Mouse (Mus musculus): ENCODE measurements around the gene Tmem95. TPM values are rescaled to one million over a fixed set of nuclear protein-coding genes. Genes with fewer than 3 reads are reported as not detected.

Gene Tmem95
- not detected in 2 replicates for polyA plus RNA-seq (2012; rRNA removed)

DNA sequence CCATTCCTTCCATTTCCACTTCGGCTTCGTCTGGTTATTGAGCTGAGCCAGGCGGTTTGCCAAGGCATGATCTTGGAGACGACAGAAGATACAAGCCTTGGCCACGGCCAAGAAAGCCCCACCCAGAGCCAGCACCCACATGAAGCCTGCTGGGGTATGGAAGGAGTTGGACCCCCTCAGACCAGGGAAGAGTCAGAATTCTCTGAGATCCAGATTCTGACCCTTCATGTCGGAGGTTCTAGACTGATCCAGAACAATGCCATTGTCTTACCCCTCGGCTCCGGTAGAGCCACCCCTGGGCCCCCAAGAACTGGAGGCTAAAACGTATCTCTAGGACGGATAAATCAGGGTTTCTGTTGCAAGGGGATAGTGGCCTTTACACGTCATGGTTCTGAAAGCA is at the start of gene Tmem95:
Gene Tmem95 (minus strand): TSS at position 141 of the 400 bp plus-strand sequence.

DNA sequence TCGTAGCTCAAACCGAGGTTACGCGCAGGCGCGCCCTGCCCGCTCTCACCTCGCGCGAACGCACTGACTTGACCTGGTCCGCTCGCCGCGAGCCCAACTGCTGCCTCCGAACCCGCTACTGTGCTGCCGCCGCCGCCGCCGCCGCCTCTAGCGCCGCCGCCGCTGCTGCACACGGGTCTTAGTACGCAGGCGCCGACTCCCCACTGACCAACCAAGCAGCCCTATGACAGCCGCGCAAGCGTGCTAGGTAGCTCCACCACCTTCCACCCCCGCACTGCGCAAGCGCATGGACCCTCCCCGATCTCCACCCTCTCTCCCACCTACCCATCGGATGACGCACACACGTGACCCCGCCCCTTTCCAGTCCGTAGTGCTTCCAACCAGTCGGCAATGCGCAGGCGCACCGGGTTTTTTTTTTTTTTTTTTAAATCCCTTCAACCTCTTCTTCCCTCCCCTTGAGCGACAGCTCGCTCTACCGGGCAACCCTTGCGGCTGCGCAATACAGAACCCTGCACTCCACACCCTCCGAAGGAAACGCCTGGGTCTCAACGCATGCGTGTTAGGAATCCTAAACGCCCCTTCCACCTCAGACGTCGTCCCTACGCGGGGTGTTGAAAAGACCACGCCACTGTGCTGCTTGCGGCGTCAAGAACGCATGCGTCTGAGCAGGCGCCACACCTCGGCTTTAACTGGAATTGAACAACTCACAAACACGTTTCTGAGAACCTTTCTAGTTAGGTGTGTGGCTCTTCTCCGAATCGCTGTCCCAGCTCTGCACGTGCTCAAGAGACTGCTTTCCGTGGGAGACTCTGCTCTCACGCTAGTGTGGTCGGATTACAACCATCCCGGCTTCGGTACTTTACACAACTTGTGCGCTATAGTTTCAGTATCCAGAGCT is 43.5 kb upstream of the Tmem95 start, which contains the start of gene Eif5a:
Gene Eif5a (minus strand): TSS at position 845 of the 898 bp plus-strand sequence.

DNA sequence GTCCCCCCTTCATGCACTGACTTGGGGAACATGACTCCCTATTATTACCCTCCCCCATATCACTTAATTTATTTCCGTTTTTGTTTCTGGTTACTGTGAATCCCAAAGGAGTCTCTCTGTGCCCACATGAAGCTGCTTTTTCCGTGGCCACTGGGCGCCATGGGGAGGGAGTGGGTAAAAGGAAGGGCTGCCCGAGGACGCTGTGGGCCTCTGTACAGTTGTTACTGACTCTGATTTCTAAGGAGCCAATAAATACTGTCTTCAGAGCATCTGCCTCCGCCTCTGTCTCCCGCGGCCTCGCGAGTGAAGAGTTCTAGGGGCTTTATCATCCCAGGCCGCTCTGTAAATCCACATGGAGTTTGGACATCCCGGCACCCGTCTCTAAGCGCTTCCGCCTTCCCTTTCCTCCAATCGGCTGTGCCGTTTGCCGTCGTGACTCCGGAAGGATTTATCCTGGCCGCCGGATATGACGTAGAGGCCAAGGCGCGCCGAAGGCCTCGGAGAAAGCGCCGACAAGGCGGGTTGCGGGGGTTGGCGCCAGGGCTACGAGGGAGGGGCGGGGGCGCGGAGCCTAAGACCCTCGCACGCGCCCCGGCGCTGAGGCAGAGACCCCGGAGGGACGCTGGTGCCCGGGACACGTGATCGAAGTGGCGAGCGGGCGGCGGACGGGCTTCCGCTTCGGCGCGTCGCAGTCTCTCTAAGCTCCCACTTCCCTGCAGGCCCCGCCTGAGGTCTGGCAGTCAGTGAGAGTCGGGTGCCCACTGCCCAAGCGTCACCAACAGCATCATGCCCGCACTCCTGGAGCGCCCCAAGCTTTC is 35.9 kb upstream of the Tmem95 start, which contains the start of gene Gps2:
Gene Gps2 (plus strand): TSS at position 335 of the 818 bp plus-strand sequence.

DNA sequence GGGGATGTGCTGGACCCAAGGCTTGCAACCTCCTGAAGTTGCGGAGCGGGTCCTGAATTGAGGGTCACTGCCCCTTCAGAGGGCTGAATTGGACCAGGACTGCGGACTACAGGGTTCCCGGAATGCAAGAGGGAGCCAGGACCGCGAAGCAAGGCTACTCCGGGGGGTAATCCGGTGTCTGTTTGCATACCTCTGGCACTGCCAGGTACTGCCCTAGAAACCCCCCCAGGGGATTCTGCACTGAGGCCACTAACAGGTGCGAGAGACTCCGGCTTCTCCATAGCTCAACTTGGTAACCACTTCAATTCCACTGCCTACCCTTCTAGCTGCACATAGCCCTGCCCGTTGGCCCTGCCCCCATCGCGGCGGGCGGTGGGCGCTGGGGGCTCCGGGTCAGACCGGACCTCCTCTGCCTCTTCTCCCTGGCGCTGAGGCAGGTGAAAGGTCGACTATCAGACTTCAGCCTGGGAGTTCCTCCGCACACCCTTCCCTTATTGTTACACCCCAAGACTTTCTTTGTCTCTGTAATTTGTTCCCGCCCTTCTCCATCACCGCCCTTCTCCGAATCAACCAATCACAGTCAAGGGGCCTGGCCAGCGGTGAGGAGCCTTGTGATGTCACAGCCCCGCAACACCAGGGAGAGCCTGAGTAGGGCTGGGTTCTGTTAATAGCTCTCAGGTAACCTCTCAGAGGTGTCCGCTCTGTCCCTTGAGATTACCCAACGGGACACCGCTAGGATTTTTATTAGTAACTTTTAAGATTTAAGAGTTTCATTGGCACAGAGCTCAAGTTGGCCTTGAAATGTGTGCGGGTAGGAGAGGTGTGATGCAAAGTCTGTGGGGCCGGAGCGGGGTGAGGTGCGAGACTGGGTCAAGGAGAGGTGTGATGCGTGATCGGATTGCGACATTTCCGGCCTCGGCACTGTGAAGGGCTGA is 22.9 kb upstream of the Tmem95 start, which contains the start of the genes 2810408A11Rik and Neurl4:
Gene 2810408A11Rik (minus strand): TSS at position 517 of the 935 bp plus-strand sequence.
Gene Neurl4 (plus strand): TSS at position 602 of the 935 bp plus-strand sequence.

DNA sequence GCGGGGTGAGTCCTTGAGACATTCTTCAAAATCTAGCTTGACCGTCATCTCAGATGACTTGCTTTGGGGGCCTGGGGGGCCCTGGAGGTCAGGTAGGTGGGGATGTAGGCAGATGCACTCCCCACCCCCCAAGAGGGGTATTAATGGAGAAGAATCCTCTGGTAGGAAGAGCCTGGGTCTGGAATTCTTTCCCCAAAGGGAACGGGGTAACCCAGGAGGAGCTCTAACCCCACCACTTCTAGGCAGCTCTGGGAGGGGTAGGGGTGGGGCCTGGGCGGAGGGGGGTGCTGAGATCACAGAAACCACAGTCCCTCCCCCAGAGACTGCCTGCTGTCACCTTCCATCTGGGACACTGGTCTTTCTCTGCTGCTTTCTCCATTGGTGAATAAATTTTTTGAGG is 17.5 kb upstream of the Tmem95 start, which contains the start of gene Acap1:
Gene Acap1 (minus strand): TSS at position 249 of the 400 bp plus-strand sequence.

DNA sequence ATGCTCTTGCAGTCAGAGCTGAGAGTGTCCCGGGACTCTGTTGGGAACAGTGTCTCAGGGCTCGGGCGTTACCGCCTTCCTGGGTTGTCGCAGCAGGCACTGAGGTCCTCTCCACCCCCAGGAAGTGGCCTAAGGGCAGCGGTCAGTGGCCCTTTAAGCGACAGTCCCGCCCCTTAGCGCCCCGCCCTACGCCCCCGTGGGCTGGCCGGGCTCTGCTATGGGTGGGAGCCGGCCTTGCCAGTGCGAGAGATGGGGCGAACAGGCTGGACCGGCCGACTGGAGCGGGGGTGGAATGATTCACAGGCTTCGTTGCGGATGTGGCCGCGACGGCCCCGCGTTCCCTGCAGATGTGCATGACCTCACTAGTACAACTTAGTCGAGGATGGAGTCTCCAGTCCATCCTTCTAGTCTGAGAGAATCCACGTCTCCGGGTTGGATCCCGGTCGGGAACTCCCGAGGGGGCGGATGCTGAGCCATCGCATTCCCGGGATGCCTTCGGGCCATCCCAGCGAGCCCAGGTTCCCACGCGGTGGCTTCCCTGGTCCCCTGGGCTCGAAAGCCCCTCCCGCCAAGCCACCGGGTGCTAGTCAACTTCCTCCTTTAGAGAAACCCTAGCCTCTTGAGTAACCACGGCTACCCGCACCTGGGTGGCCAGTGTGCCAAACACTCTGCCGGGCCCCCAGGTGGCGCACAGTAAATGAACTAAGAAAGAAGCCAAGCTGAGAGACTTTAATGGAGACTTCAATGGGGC is 3.2 kb upstream of the Tmem95 start, which contains the start of gene Kctd11:
Gene Kctd11 (minus strand): TSS at position 554 of the 751 bp plus-strand sequence.

DNA sequence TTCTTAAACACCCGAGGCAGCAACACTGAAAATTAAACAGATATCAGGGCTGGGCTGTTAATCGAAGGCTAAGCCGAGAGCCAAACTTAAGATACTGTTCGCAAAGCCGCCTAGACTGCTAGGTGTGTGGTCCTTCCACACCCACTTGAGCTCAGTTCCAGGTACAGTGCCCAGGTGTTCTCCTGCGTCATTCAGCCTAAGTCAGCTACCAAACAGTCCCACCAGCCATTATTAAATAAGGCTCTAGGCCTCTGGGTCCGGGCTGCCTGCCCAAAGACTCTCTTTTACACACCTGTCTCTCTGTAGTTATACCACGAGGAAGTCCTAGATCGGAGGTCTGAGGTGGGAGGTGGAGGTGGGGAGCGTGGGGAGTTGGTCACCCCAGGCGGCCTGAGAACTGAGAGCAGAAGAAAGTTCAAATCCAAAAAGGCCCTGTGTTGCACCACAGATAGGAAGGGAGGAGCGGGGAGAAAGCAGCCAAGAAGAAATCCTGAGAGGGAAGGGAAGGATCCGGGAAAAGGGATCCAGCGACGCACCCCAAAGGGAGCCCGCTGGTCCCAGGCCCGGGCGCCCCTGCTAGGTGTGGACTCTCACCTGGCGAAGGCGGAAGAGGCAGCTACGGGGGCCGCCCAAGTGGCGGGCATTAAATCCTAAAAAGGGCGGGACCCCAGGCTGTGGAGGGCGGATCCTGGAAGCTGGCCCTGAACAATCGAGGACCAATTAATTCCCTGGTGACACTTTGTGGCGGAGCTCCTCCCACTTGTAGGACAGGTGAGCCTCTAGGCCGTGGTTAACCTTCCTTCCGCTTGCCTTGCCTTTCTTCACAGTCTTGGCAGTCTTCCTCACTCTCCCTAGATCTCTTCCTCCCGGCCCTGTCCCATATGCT is 19.5 kb downstream of the Tmem95 start, which contains the start of gene Tnk1:
Gene Tnk1 (minus strand): TSS at position 618 of the 886 bp plus-strand sequence.

DNA sequence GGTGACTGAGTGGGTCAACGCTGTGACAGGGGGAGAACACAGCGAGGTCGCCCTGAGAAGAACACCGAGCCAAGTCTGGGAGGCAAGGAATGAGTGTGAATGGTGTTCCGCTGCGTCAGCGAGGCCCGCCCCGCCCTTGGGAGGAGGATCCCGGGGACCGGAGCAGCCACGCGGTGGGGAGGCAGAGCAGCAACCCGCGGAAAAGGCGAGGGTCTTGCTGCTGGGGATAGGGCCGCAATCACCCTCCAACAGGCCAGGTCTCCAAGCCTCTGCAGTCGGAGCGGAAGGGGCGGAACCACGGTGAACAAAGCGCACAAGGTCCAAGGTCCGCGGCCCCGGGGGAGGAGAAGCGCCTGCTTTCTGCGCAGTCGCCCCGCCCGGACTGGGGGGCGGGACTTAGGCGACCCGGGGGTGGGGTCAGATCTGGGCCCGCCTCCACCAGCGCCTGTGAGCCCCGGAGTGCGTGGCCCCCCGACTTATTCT is 31.6 kb downstream of the Tmem95 start, which contains the start of gene Plscr3:
Gene Plscr3 (plus strand): TSS at position 179 of the 483 bp plus-strand sequence.

DNA sequence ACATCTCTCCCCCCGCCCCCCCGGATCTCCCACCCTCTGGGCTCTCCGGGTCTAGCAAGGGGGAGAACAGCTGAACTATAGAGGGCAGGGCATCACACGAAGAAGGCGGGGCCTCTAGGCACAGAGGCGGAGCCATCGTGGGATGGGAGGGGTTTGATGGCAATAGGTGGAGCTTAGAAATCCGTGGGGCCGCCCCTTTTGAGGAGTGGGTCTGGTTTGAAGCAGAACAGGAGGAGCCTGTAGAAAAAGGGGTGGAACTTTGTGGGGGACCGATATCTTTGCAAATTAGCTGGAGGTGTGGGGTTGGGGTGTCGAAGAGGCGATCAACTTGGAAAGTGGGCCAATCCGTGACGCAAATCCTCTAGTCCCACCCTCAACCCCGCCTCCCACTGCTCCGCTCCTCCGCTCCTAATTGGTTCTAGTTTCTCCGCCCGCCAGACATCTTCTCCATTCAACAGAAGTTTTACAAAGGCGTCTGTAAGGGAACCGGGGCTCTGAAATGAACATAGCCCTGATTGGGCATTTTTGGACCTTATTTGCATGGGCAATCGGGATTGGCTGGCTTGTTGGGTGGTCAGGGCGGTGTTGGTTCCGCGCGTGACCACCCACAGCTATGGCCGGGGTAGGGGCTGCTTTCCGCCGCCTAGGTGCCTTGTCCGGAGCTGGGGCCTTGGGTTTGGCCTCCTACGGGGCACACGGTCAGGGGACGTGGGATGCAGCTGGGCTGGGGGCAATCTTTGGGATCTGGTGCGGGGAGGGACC is 39.7 kb downstream of the Tmem95 start, which contains the start of gene Tmem256:
Gene Tmem256 (plus strand): TSS at position 563 of the 762 bp plus-strand sequence.

DNA sequence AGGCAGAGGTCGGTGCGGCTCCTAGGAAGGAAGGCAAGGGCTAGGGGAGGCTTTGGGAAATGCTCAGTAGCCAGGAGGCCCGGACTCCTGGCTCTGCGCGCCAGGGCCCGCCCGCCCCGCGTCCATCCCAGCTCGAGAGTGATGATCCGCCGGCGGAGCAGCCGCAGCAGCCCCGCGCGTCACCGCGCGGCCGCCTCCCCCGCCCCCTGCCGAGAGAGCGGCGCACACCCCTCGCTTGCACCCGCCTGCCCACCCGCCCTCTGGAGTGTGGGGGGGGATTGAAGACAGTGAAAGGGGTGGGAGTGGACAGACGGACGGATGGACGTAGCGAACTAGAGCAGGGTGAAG is 40.2 kb downstream of the Tmem95 start, which contains the start of gene Nlgn2:
Gene Nlgn2 (minus strand): TSS at position 181 of the 348 bp plus-strand sequence.

Other genes starting within 250 kb of the Tmem95 start
- 21.3 and 22.6 TPM in 2 replicates for gene Fxr2, start 245.0 kb downstream of the Tmem95 start, polyA plus RNA-seq (2012; rRNA removed)
- 0.02 and 0.09 TPM in 2 replicates for gene Sox15, start 222.7 kb downstream of the Tmem95 start, polyA plus RNA-seq (2012; rRNA removed)
- 34.7 and 42.4 TPM in 2 replicates for gene Mpdu1, start 215.4 kb downstream of the Tmem95 start, polyA plus RNA-seq (2012; rRNA removed)
- gene Cd68, start 211.9 kb downstream of the Tmem95 start, polyA plus RNA-seq (2012; rRNA removed) = 7.8 and 10.5 TPM in 2 replicates
- gene Eif4a1, start 205.6 kb downstream of the Tmem95 start, polyA plus RNA-seq (2012; rRNA removed) = 445 and 498 TPM in 2 replicates
- 46.2 and 57.7 TPM in 2 replicates for gene Senp3, start 195.9 kb downstream of the Tmem95 start, polyA plus RNA-seq (2012; rRNA removed)
- gene Tnfsf13, start 192.2 kb downstream of the Tmem95 start, polyA plus RNA-seq (2012; rRNA removed) = 0.29 and 0.31 TPM in 2 replicates
- 3.4 and 3.8 TPM in 2 replicates for gene Tnfsf12, start 182.2 kb downstream of the Tmem95 start, polyA plus RNA-seq (2012; rRNA removed)
- 0.77 and 0.86 TPM in 2 replicates for gene Tnfsfm13, start 181.9 kb downstream of the Tmem95 start, polyA plus RNA-seq (2012; rRNA removed)
- gene Polr2a, start 119.4 kb downstream of the Tmem95 start, polyA plus RNA-seq (2012; rRNA removed) = 12.7 and 15.6 TPM in 2 replicates
- gene Slc35g3, start 116.0 kb downstream of the Tmem95 start, polyA plus RNA-seq (2012; rRNA removed) = 0.03 TPM in 1 of 2 replicates, not detected in the other
- gene Zbtb4, start 112.1 kb downstream of the Tmem95 start, polyA plus RNA-seq (2012; rRNA removed) = 1.2 and 1.5 TPM in 2 replicates
- gene Chrnb1, start 82.1 kb downstream of the Tmem95 start, polyA plus RNA-seq (2012; rRNA removed) = 0.69 and 1.5 TPM in 2 replicates
- 0.40 and 0.51 TPM in 2 replicates for gene Fgf11, start 76.2 kb downstream of the Tmem95 start, polyA plus RNA-seq (2012; rRNA removed)
- 0.24 and 0.25 TPM in 2 replicates for gene Tmem102, start 72.4 kb downstream of the Tmem95 start, polyA plus RNA-seq (2012; rRNA removed)
- gene Gm39566, start 62.7 kb downstream of the Tmem95 start, polyA plus RNA-seq (2012; rRNA removed) = not detected in 2 replicates
- not detected in 2 replicates for gene Spem2, start 59.6 kb downstream of the Tmem95 start, polyA plus RNA-seq (2012; rRNA removed)
- not detected in 2 replicates for gene Spem1, start 55.8 kb downstream of the Tmem95 start, polyA plus RNA-seq (2012; rRNA removed)
- 2.1 and 2.2 TPM in 2 replicates for gene Nlgn2, start 40.2 kb downstream of the Tmem95 start, polyA plus RNA-seq (2012; rRNA removed)
- gene Tmem256, start 39.5 kb downstream of the Tmem95 start, polyA plus RNA-seq (2012; rRNA removed) = 155 and 183 TPM in 2 replicates
- 16.2 and 19.8 TPM in 2 replicates for gene Plscr3, start 31.6 kb downstream of the Tmem95 start, polyA plus RNA-seq (2012; rRNA removed)
- 1.2 and 1.3 TPM in 2 replicates for gene Tnk1, start 19.3 kb downstream of the Tmem95 start, polyA plus RNA-seq (2012; rRNA removed)
- gene Kctd11, start 3.4 kb upstream of the Tmem95 start, polyA plus RNA-seq (2012; rRNA removed) = 0.76 and 0.89 TPM in 2 replicates
- 2.7 and 3.3 TPM in 2 replicates for gene Acap1, start 17.5 kb upstream of the Tmem95 start, polyA plus RNA-seq (2012; rRNA removed)
- 0.40 and 0.53 TPM in 2 replicates for gene 2810408A11Rik, start 23.0 kb upstream of the Tmem95 start, polyA plus RNA-seq (2012; rRNA removed)
- gene Neurl4, start 23.1 kb upstream of the Tmem95 start, polyA plus RNA-seq (2012; rRNA removed) = 16.6 and 20.3 TPM in 2 replicates
- 75.3 and 87.1 TPM in 2 replicates for gene Gps2, start 35.9 kb upstream of the Tmem95 start, polyA plus RNA-seq (2012; rRNA removed)
- 866 and 1,005 TPM in 2 replicates for gene Eif5a, start 43.9 kb upstream of the Tmem95 start, polyA plus RNA-seq (2012; rRNA removed)
- gene Ybx2, start 57.8 kb upstream of the Tmem95 start, polyA plus RNA-seq (2012; rRNA removed) = 0.15 and 0.21 TPM in 2 replicates
- 13.7 and 15.5 TPM in 2 replicates for gene Slc2a4, start 70.2 kb upstream of the Tmem95 start, polyA plus RNA-seq (2012; rRNA removed)
- gene Cldn7, start 86.8 kb upstream of the Tmem95 start, polyA plus RNA-seq (2012; rRNA removed) = 1.4 and 2.3 TPM in 2 replicates
- gene Ctdnep1, start 103.1 kb upstream of the Tmem95 start, polyA plus RNA-seq (2012; rRNA removed) = 30.6 and 33.9 TPM in 2 replicates
- gene Elp5, start 104.5 kb upstream of the Tmem95 start, polyA plus RNA-seq (2012; rRNA removed) = 41.7 and 49.0 TPM in 2 replicates
- 131 and 138 TPM in 2 replicates for gene Gabarap, start 113.1 kb upstream of the Tmem95 start, polyA plus RNA-seq (2012; rRNA removed)
- gene Phf23, start 117.8 kb upstream of the Tmem95 start, polyA plus RNA-seq (2012; rRNA removed) = 16.3 and 17.2 TPM in 2 replicates
- 3.2 and 4.6 TPM in 2 replicates for gene Dvl2, start 122.6 kb upstream of the Tmem95 start, polyA plus RNA-seq (2012; rRNA removed)
- 38.0 and 43.1 TPM in 2 replicates for gene Acadvl, start 137.4 kb upstream of the Tmem95 start, polyA plus RNA-seq (2012; rRNA removed)
- gene Dlg4, start 138.9 kb upstream of the Tmem95 start, polyA plus RNA-seq (2012; rRNA removed) = 2.0 TPM in 2 replicates
- gene Asgr1, start 176.1 kb upstream of the Tmem95 start, polyA plus RNA-seq (2012; rRNA removed) = 1.9 and 2.0 TPM in 2 replicates
- gene Asgr2, start 214.6 kb upstream of the Tmem95 start, polyA plus RNA-seq (2012; rRNA removed) = 9.6 and 12.5 TPM in 2 replicates

Data from liver, embryonic 14 days (tissue).